Mouse (Mus musculus): ENCODE data around the gene Vamp1. TPM values are rescaled to one million over a fixed set of nuclear protein-coding genes. Genes with fewer than 3 reads are reported as not detected.

Gene Vamp1
- polyA plus RNA-seq, 1 experiment from 2014 or later: 21.2 TPM

Small RNAs within 50 kb of the gene (microRNA-seq; reads per million reads assigned to microRNA genes)
- 0.69 reads per million for gene Mir3098
- gene Mir8113: not detected

Other genes with a start within 250 kb of the Vamp1 start
- gene Pianp, start 218.9 kb upstream of the Vamp1 start, polyA plus RNA-seq (2015; fragmentation: Nextera tagmentation; extraction: Ambion mirVana): 69.1 and 87.1 TPM in 2 replicates
- gene Zfp384, start 206.4 kb upstream of the Vamp1 start, polyA plus RNA-seq (2015; fragmentation: Nextera tagmentation; extraction: Ambion mirVana): 11.2 and 14.2 TPM in 2 replicates
- gene Ing4, start 175.8 kb upstream of the Vamp1 start, polyA plus RNA-seq (2015; fragmentation: Nextera tagmentation; extraction: Ambion mirVana): 141 and 155 TPM in 2 replicates
- 18.0 and 18.3 TPM in 2 replicates for gene Acrbp, start 165.9 kb upstream of the Vamp1 start, polyA plus RNA-seq (2015; fragmentation: Nextera tagmentation; extraction: Ambion mirVana)
- 0.45 and 0.60 TPM in 2 replicates for gene Lpar5, start 147.6 kb upstream of the Vamp1 start, polyA plus RNA-seq (2015; fragmentation: Nextera tagmentation; extraction: Ambion mirVana)
- gene Chd4, start 119.6 kb upstream of the Vamp1 start, polyA plus RNA-seq (2015; fragmentation: Nextera tagmentation; extraction: Ambion mirVana): 59.7 and 74.3 TPM in 2 replicates
- 49.2 and 49.3 TPM in 2 replicates for gene Nop2, start 83.6 kb upstream of the Vamp1 start, polyA plus RNA-seq (2015; fragmentation: Nextera tagmentation; extraction: Ambion mirVana)
- 21.1 and 21.2 TPM in 2 replicates for gene Iffo1, start 70.3 kb upstream of the Vamp1 start, polyA plus RNA-seq (2015; fragmentation: Nextera tagmentation; extraction: Ambion mirVana)
- gene Gapdh, start 49.1 kb upstream of the Vamp1 start, polyA plus RNA-seq (2015; fragmentation: Nextera tagmentation; extraction: Ambion mirVana): 1,326 and 1,443 TPM in 2 replicates
- gene Ncapd2, start 23.9 kb upstream of the Vamp1 start, polyA plus RNA-seq (2015; fragmentation: Nextera tagmentation; extraction: Ambion mirVana): 39.4 and 41.2 TPM in 2 replicates
- 132 TPM in 2 replicates for gene Mrpl51, start 23.8 kb upstream of the Vamp1 start, polyA plus RNA-seq (2015; fragmentation: Nextera tagmentation; extraction: Ambion mirVana)
- gene Tapbpl, start 16.3 kb downstream of the Vamp1 start, polyA plus RNA-seq (2015; fragmentation: Nextera tagmentation; extraction: Ambion mirVana): 7.4 and 8.3 TPM in 2 replicates
- gene Cd27, start 21.5 kb downstream of the Vamp1 start, polyA plus RNA-seq (2015; fragmentation: Nextera tagmentation; extraction: Ambion mirVana): 1.1 and 2.0 TPM in 2 replicates
- not detected in 2 replicates for gene Tuba3a, start 70.5 kb downstream of the Vamp1 start, polyA plus RNA-seq (2015; fragmentation: Nextera tagmentation; extraction: Ambion mirVana)
- 12.8 and 16.0 TPM in 2 replicates for gene Ltbr, start 98.3 kb downstream of the Vamp1 start, polyA plus RNA-seq (2015; fragmentation: Nextera tagmentation; extraction: Ambion mirVana)
- gene Scnn1a, start 105.1 kb downstream of the Vamp1 start, polyA plus RNA-seq (2015; fragmentation: Nextera tagmentation; extraction: Ambion mirVana): 0.67 and 1.1 TPM in 2 replicates
- gene Tnfrsf1a, start 133.8 kb downstream of the Vamp1 start, polyA plus RNA-seq (2015; fragmentation: Nextera tagmentation; extraction: Ambion mirVana): 11.0 and 11.2 TPM in 2 replicates
- gene Plekhg6, start 165.2 kb downstream of the Vamp1 start, polyA plus RNA-seq (2015; fragmentation: Nextera tagmentation; extraction: Ambion mirVana): 0.20 and 0.44 TPM in 2 replicates